ENCODE assay signal across 18 mouse cellular contexts in the genomic region with DNA sequence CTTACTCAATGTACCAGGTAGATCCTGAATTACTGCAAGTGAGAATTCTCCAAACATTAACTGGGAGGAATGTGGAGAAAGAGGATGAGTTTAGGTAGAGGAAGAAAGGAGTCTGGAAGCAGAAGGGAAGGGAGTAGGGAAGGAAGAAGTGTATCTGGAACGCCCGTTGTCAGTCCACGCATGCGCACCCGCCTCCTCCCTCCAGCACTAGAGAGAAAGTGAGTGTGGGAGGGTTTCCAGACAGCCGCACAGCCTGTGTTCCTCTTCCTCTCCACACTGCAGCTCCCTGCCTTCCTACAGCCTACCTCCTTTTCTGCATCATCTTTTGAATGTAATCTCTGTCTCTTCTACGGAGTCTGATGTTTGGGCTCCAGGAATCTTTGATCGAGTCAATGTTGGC.
DNase-seq lines count a peak whose midpoint lies in the region; ATAC-seq and TF ChIP-seq lines count a peak whose summit lies in the region.
"Had no signal": no experiment of that assay in that cellular context is flagged by ENCODE, and none has a peak within 500 bp of the region (broad histone marks: within the 10 kb centered on the region; RNA-seq: fewer than 3 reads in every experiment).

No protein-coding gene starts in this region.

- H3K9me3 ChIP-seq in kidney, embryonic 14.5 days (ENCODE audit: control insufficient read depth, low read length) = no peaks in the 10 kb centered on the region
- H3K9me3 ChIP-seq: embryonic facial prominence, embryonic 15.5 days; forebrain, embryonic 15.5 days; neural tube, embryonic 13.5 days had no signal

- peaks cover 4% of the 10 kb centered on the region; the same call in 1 of the 2 replicates for H3K4me1 ChIP-seq in kidney, adult 2 months (ENCODE audit: control insufficient read depth, insufficient read depth, low read length)
- H3K4me1 ChIP-seq in kidney, embryonic 14.5 days (ENCODE audit: control insufficient read depth, insufficient read depth, low read length) = no peaks in the 10 kb centered on the region
- H3K4me1 ChIP-seq: forebrain, embryonic 15.5 days; neural tube, embryonic 13.5 days had no signal

- no peak overlapping the region for H3K9ac ChIP-seq in kidney, embryonic 14.5 days (ENCODE audit: low read depth, low read length)
- H3K9ac ChIP-seq: embryonic facial prominence, embryonic 15.5 days; forebrain, embryonic 15.5 days; liver, embryonic 14.5 days; neural tube, embryonic 13.5 days had no signal

- TF ChIP-seq CTCF in kidney, adult 2 months (conservative IDR thresholded peaks at IDR 0.05; ENCODE audit: insufficient read depth, insufficient read length, low read depth, low read length) = no peak

- no peak overlapping the region for H3K4me3 ChIP-seq in kidney, adult 2 months (ENCODE audit: insufficient read depth, low read depth, low read length)
- no peak overlapping the region for H3K4me3 ChIP-seq in kidney, embryonic 14.5 days (ENCODE audit: low read length)
- H3K4me3 ChIP-seq: embryonic facial prominence, embryonic 15.5 days; forebrain, embryonic 15.5 days; neural tube, embryonic 13.5 days had no signal

- ATAC-seq in kidney, embryonic 14.5 days (ENCODE audit: low FRiP score, low TSS enrichment) = no peak
- ATAC-seq: forebrain, embryonic 15.5 days; hindbrain, embryonic 16.5 days; midbrain, embryonic 16.5 days had no signal

- TF ChIP-seq POLR2A in kidney, adult 2 months (IDR thresholded peaks at IDR 0.05; ENCODE audit: low read depth, low read length) = no peak

- 68% methylated on average over 8 of the region's 8 CpGs for WGBS in kidney, adult 2 months
- WGBS in kidney, embryonic 14.5 days = 85% methylated on average over 8 of the region's 8 CpGs

- no peak overlapping the region for H3K27ac ChIP-seq in kidney, adult 2 months (ENCODE audit: insufficient read depth, low read depth, low read length)
- H3K27ac ChIP-seq in kidney, embryonic 14.5 days (ENCODE audit: low read depth, low read length) = no peak overlapping the region
- H3K27ac ChIP-seq: embryonic facial prominence, embryonic 15.5 days; forebrain, embryonic 15.5 days; liver, embryonic 14.5 days; macrophage; neural tube, embryonic 13.5 days had no signal

- no peaks in the 10 kb centered on the region for H3K36me3 ChIP-seq in kidney, adult 2 months (ENCODE audit: control insufficient read depth, insufficient read depth, low read length)
- no peaks in the 10 kb centered on the region for H3K36me3 ChIP-seq in kidney, embryonic 14.5 days (ENCODE audit: control insufficient read depth, insufficient read depth, low read length)
- H3K36me3 ChIP-seq: embryonic facial prominence, embryonic 15.5 days; forebrain, embryonic 15.5 days; neural tube, embryonic 13.5 days had no signal

- peak; percentile 68 for DNase-seq in kidney, adult 2 months
- DNase-seq in frontal cortex, postnatal 36 days (ENCODE audit: low spot score in 2 of 2) = peak; percentile 69 to 70
- peak; percentile 82 for DNase-seq in layer of hippocampus, adult 9-11 months
- DNase-seq in right cerebral cortex, postnatal 10 days (ENCODE audit: low spot score in 2 of 2) = peak; percentile 49 to 52
- no peak for DNase-seq in gastrocnemius, postnatal 25 days
- no peak for DNase-seq in thymus, postnatal 0 days (ENCODE audit: low spot score)
- DNase-seq in spleen, postnatal 36 days (ENCODE audit: low spot score in 2 of 2) = no peak
- DNase-seq: adrenal gland, postnatal 25 days; gastrocnemius, postnatal 36 days; thymus, adult 18-20 months had no signal

- no peak overlapping the region for H3K4me2 ChIP-seq in kidney, embryonic 14.5 days (replicated peaks; ENCODE audit: low read depth, low read length)
- H3K4me2 ChIP-seq: embryonic facial prominence, embryonic 15.5 days; forebrain, embryonic 15.5 days; neural tube, embryonic 13.5 days had no signal

- no peaks in the 10 kb centered on the region for H3K27me3 ChIP-seq in kidney, adult 2 months (replicated peaks; ENCODE audit: control insufficient read depth, insufficient read depth, low read length)
- no peaks in the 10 kb centered on the region for H3K27me3 ChIP-seq in kidney, embryonic 14.5 days (ENCODE audit: control insufficient read depth, insufficient read depth, low read length)
- H3K27me3 ChIP-seq: embryonic facial prominence, embryonic 15.5 days; forebrain, embryonic 15.5 days; neural tube, embryonic 13.5 days had no signal

Comparison
In these comparisons a context has a peak if more than half of its experiments do, and no peak if none do; other contexts are left out.
1. DNase-seq: peak in kidney, adult 2 months (single experiment), frontal cortex, postnatal 36 days (2 of 2), layer of hippocampus, adult 9-11 months (single experiment) and right cerebral cortex, postnatal 10 days (2 of 2); none in gastrocnemius, postnatal 25 days (single experiment), thymus, postnatal 0 days (single experiment) and spleen, postnatal 36 days (0 of 2).